Comparison of ENCODE assay signal across 24 mouse cellular contexts in the genomic region with DNA sequence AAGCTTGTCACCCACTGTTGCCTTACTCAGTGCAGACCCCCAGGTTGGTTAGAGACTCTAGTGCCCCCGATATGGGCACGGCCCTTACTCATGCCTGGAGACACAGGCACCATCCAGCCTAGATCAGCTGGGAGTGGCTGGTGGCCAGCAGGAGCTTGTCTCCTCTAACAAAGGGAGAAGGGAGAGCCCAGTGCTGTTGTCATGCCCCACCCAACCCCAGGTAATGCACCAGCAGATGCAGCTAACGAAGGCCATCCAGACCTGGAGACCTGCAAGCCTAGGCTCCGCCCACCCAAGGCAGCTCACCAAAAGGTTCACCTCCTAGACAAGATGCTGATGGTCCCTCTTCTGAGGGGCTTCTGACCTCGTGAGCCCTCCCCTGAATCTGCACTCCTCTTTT. TPM values are rescaled to one million over a fixed set of nuclear protein-coding genes. Genes with fewer than 3 reads are reported as not detected.
DNase-seq lines count a peak whose midpoint lies in the region; ATAC-seq and TF ChIP-seq lines count a peak whose summit lies in the region.
"Had no signal": no experiment of that assay in that cellular context is flagged by ENCODE, and none has a peak within 500 bp of the region (broad histone marks: within the 10 kb centered on the region; RNA-seq: fewer than 3 reads in every experiment).

No protein-coding gene starts in this region.

- peak; percentile 91 for DNase-seq in heart, adult 11 months
- no peak for DNase-seq in heart, adult 8-10 months (ENCODE audit: low spot score)
- DNase-seq in hindbrain, postnatal 0 days (ENCODE audit: low spot score): no peak
- DNase-seq in liver, embryonic 11.5 days (ENCODE audit: low spot score): no peak
- DNase-seq: adrenal gland, postnatal 14 days; cerebellum, adult 11-12 months; cerebellum, adult 9-10 months; cerebellum, postnatal 25 days; heart, adult 2 months; heart, postnatal 14 days had no signal

- H3K9ac ChIP-seq in hindbrain, postnatal 0 days (replicated peaks; ENCODE audit: low read length): no peak overlapping the region
- H3K9ac ChIP-seq in hindbrain, embryonic 16.5 days (ENCODE audit: low read depth, low read length): no peak overlapping the region
- no peak overlapping the region for H3K9ac ChIP-seq in liver, embryonic 15.5 days
- H3K9ac ChIP-seq in liver, embryonic 11.5 days (ENCODE audit: low read depth, low read length): no peak overlapping the region
- no peak overlapping the region for H3K9ac ChIP-seq in limb, embryonic 13.5 days
- H3K9ac ChIP-seq: hindbrain, embryonic 15.5 days had no signal

- H3K27ac ChIP-seq in hindbrain, postnatal 0 days: no peak overlapping the region
- no peak overlapping the region for H3K27ac ChIP-seq in hindbrain, embryonic 16.5 days (ENCODE audit: low read depth, low read length)
- 0 out of 2 replicates have a peak overlapping the region, but pooled peaks have one; percentile 19 for H3K27ac ChIP-seq in liver, embryonic 15.5 days (replicated peaks)
- H3K27ac ChIP-seq in liver, embryonic 11.5 days (ENCODE audit: low read depth, low read length): no peak overlapping the region
- no peak overlapping the region for H3K27ac ChIP-seq in limb, embryonic 13.5 days
- H3K27ac ChIP-seq: heart, adult 2 months; hindbrain, embryonic 15.5 days had no signal

- no peak overlapping the region for H3K4me2 ChIP-seq in hindbrain, postnatal 0 days (ENCODE audit: low read depth, low read length)
- no peak overlapping the region for H3K4me2 ChIP-seq in hindbrain, embryonic 16.5 days (ENCODE audit: low read length)
- no peak overlapping the region for H3K4me2 ChIP-seq in liver, embryonic 15.5 days
- no peak overlapping the region for H3K4me2 ChIP-seq in liver, embryonic 11.5 days
- H3K4me2 ChIP-seq in limb, embryonic 13.5 days (replicated peaks): no peak overlapping the region
- H3K4me2 ChIP-seq: hindbrain, embryonic 15.5 days had no signal

- peaks cover 15% of the 10 kb centered on the region; the same call in 1 of the 2 replicates for H3K36me3 ChIP-seq in hindbrain, postnatal 0 days (ENCODE audit: insufficient read depth, low read length)
- peaks cover 27% of the 10 kb centered on the region for H3K36me3 ChIP-seq in hindbrain, embryonic 16.5 days (ENCODE audit: control insufficient read depth, insufficient read depth, low read length)
- peaks cover 93% of the 10 kb centered on the region for H3K36me3 ChIP-seq in liver, embryonic 15.5 days (replicated peaks)
- H3K36me3 ChIP-seq in liver, embryonic 11.5 days (ENCODE audit: control insufficient read depth, insufficient read depth, low read length): peaks cover 26% of the 10 kb centered on the region
- peaks cover 78% of the 10 kb centered on the region for H3K36me3 ChIP-seq in limb, embryonic 13.5 days

- no peak for TF ChIP-seq CTCF in hindbrain, postnatal 0 days (IDR thresholded peaks at IDR 0.05; ENCODE audit: low read depth)

- no peak overlapping the region for H3K4me3 ChIP-seq in hindbrain, postnatal 0 days (ENCODE audit: low read length)
- no peak overlapping the region for H3K4me3 ChIP-seq in hindbrain, embryonic 16.5 days (ENCODE audit: low read length)
- no peak overlapping the region for H3K4me3 ChIP-seq in liver, embryonic 15.5 days (replicated peaks)
- no peak overlapping the region for H3K4me3 ChIP-seq in liver, embryonic 11.5 days (ENCODE audit: low read depth, low read length)
- no peak overlapping the region for H3K4me3 ChIP-seq in limb, embryonic 13.5 days
- H3K4me3 ChIP-seq: heart, adult 2 months; hindbrain, embryonic 15.5 days had no signal

- H3K27me3 ChIP-seq in hindbrain, postnatal 0 days (ENCODE audit: insufficient read depth, low read length): no peaks in the 10 kb centered on the region
- no peaks in the 10 kb centered on the region for H3K27me3 ChIP-seq in hindbrain, embryonic 16.5 days (replicated peaks; ENCODE audit: control insufficient read depth, insufficient read depth, low read length)
- H3K27me3 ChIP-seq in liver, embryonic 15.5 days: no peaks in the 10 kb centered on the region
- no peaks in the 10 kb centered on the region for H3K27me3 ChIP-seq in liver, embryonic 11.5 days (replicated peaks; ENCODE audit: control insufficient read depth, insufficient read depth, low read length)
- no peaks in the 10 kb centered on the region for H3K27me3 ChIP-seq in limb, embryonic 13.5 days
- H3K27me3 ChIP-seq: CH12.LX; hindbrain, embryonic 15.5 days; Patski had no signal

- 92% methylated on average over 5 of the region's 5 CpGs for whole genome bisulfite sequencing in hindbrain, postnatal 0 days
- 94% methylated on average over 5 of the region's 5 CpGs for WGBS in hindbrain, embryonic 16.5 days
- 78% methylated on average over 5 of the region's 5 CpGs for WGBS in liver, embryonic 15.5 days (ENCODE audit: insufficient replicate concordance)
- 83% methylated on average over 5 of the region's 5 CpGs for WGBS in liver, embryonic 11.5 days
- WGBS in limb, embryonic 13.5 days: 94% methylated on average over 5 of the region's 5 CpGs

- peak; percentile 6; the same call in 1 of the 2 replicates for ATAC-seq in hindbrain, postnatal 0 days
- ATAC-seq in hindbrain, embryonic 16.5 days: no peak
- ATAC-seq in liver, embryonic 15.5 days (ENCODE audit: insufficient read depth): no peak
- no peak for ATAC-seq in liver, embryonic 11.5 days (replicated peaks; ENCODE audit: low FRiP score)
- ATAC-seq in limb, embryonic 13.5 days (ENCODE audit: low FRiP score, low read depth): peak; percentile 18; the same call in 1 of the 2 replicates
- ATAC-seq: activated CD4-positive, CD25-positive, alpha-beta regulatory T cell, adult 4 months; forebrain, embryonic 14.5 days; Patski had no signal

- H3K9me3 ChIP-seq in hindbrain, postnatal 0 days (ENCODE audit: low read length): no peaks in the 10 kb centered on the region
- no peaks in the 10 kb centered on the region for H3K9me3 ChIP-seq in hindbrain, embryonic 16.5 days (ENCODE audit: control insufficient read depth, low read length)
- no peaks in the 10 kb centered on the region for H3K9me3 ChIP-seq in liver, embryonic 15.5 days (replicated peaks)
- H3K9me3 ChIP-seq in liver, embryonic 11.5 days (ENCODE audit: control insufficient read depth, low read length): no peaks in the 10 kb centered on the region
- no peaks in the 10 kb centered on the region for H3K9me3 ChIP-seq in limb, embryonic 13.5 days
- H3K9me3 ChIP-seq: hindbrain, embryonic 15.5 days had no signal

- peaks cover 7% of the 10 kb centered on the region; the same call in 1 of the 2 replicates for H3K4me1 ChIP-seq in hindbrain, postnatal 0 days (ENCODE audit: insufficient read depth, low read length)
- peaks cover 5% of the 10 kb centered on the region; the same call in 1 of the 2 replicates for H3K4me1 ChIP-seq in hindbrain, embryonic 16.5 days (ENCODE audit: control insufficient read depth, insufficient read depth, low read depth, low read length)
- peaks cover 10% of the 10 kb centered on the region; the same call in 1 of the 2 replicates for H3K4me1 ChIP-seq in liver, embryonic 15.5 days (replicated peaks)
- H3K4me1 ChIP-seq in liver, embryonic 11.5 days (replicated peaks; ENCODE audit: control insufficient read depth, insufficient read depth, low read length): no peaks in the 10 kb centered on the region
- H3K4me1 ChIP-seq in limb, embryonic 13.5 days: no peaks in the 10 kb centered on the region

RNA-seq across cellular contexts. Expression of a gene that starts 16.5 kb away (rescaled TPM):
- total RNA-seq in heart, adult 8-10 months (2022): 1 to 10 TPM; 2.3 to 4.4 (median 3.6) TPM
- total RNA-seq in hindbrain, postnatal 0 days (2014; rRNA removed): 0.73 and 0.75 TPM in 2 replicates
- 0.44 and 0.86 TPM in 2 replicates for polyA plus RNA-seq in hindbrain, postnatal 0 days (2015; fragmentation: Nextera tagmentation; extraction: Ambion mirVana)
- polyA plus RNA-seq in hindbrain, embryonic 16.5 days (2015; fragmentation: Nextera tagmentation; extraction: Ambion mirVana): 0.76 and 1.0 TPM in 2 replicates
- polyA plus RNA-seq in liver, embryonic 15.5 days (2015; fragmentation: Nextera tagmentation; extraction: Ambion mirVana): 15.0 and 20.4 TPM in 2 replicates
- 18.6 and 18.8 TPM in 2 replicates for polyA plus RNA-seq in liver, embryonic 11.5 days (2014; fragmentation: Nextera tagmentation; extraction: Ambion mirVana)
- 0.81 and 1.4 TPM in 2 replicates for polyA plus RNA-seq in limb, embryonic 13.5 days (2015; fragmentation: Nextera tagmentation; extraction: Ambion mirVana)

RNA-seq across cellular contexts. Expression of a gene that starts 16.6 kb away (rescaled TPM):
- 10 to 100 TPM; 11.7 to 14.6 (median 12.8) TPM for total RNA-seq in heart, adult 8-10 months (2022)
- 3.3 and 4.7 TPM in 2 replicates for total RNA-seq in hindbrain, postnatal 0 days (2014; rRNA removed)
- 3.2 and 4.9 TPM in 2 replicates for polyA plus RNA-seq in hindbrain, postnatal 0 days (2015; fragmentation: Nextera tagmentation; extraction: Ambion mirVana)
- polyA plus RNA-seq in hindbrain, embryonic 16.5 days (2015; fragmentation: Nextera tagmentation; extraction: Ambion mirVana): 6.4 and 6.6 TPM in 2 replicates
- 51.0 and 57.8 TPM in 2 replicates for polyA plus RNA-seq in liver, embryonic 15.5 days (2015; fragmentation: Nextera tagmentation; extraction: Ambion mirVana)
- polyA plus RNA-seq in liver, embryonic 11.5 days (2014; fragmentation: Nextera tagmentation; extraction: Ambion mirVana): 61.2 and 62.1 TPM in 2 replicates
- 19.0 and 23.9 TPM in 2 replicates for polyA plus RNA-seq in limb, embryonic 13.5 days (2015; fragmentation: Nextera tagmentation; extraction: Ambion mirVana)

RNA-seq across cellular contexts. Expression of a gene that starts 32.1 kb away (rescaled TPM):
- not detected for total RNA-seq in heart, adult 8-10 months (2022)
- not detected in 2 replicates for total RNA-seq in hindbrain, postnatal 0 days (2014; rRNA removed)
- polyA plus RNA-seq in hindbrain, postnatal 0 days (2015; fragmentation: Nextera tagmentation; extraction: Ambion mirVana): not detected in 2 replicates
- not detected in 2 replicates for polyA plus RNA-seq in hindbrain, embryonic 16.5 days (2015; fragmentation: Nextera tagmentation; extraction: Ambion mirVana)
- 90.0 and 95.8 TPM in 2 replicates for polyA plus RNA-seq in liver, embryonic 15.5 days (2015; fragmentation: Nextera tagmentation; extraction: Ambion mirVana)
- 49.3 and 54.3 TPM in 2 replicates for polyA plus RNA-seq in liver, embryonic 11.5 days (2014; fragmentation: Nextera tagmentation; extraction: Ambion mirVana)
- polyA plus RNA-seq in limb, embryonic 13.5 days (2015; fragmentation: Nextera tagmentation; extraction: Ambion mirVana): 0.41 and 0.60 TPM in 2 replicates
- total RNA-seq: adrenal gland, adult 18-20 months; gastrocnemius, adult 8-10 months; gastrocnemius, postnatal 36 days; heart, adult 2 months; heart, postnatal 14 days had no signal
- polyA plus RNA-seq: embryonic facial prominence, embryonic 14.5 days; forebrain, embryonic 14.5 days; hindbrain, embryonic 15.5 days; Patski had no signal

RNA-seq across cellular contexts. Expression of a gene that starts 44.1 kb away (rescaled TPM):
- 1 to 10 TPM in 2 of 4 experiments, under 1 TPM in 1, not detected in 1; 0.63 to 1.3 (median 1.2) TPM for total RNA-seq in heart, adult 8-10 months (2022)
- 2.6 TPM in 1 of 2 replicates, not detected in the other for total RNA-seq in hindbrain, postnatal 0 days (2014; rRNA removed)
- 0.67 and 1.4 TPM in 2 replicates for polyA plus RNA-seq in hindbrain, postnatal 0 days (2015; fragmentation: Nextera tagmentation; extraction: Ambion mirVana)
- 1.1 and 1.8 TPM in 2 replicates for polyA plus RNA-seq in hindbrain, embryonic 16.5 days (2015; fragmentation: Nextera tagmentation; extraction: Ambion mirVana)
- 0.28 and 0.45 TPM in 2 replicates for polyA plus RNA-seq in liver, embryonic 15.5 days (2015; fragmentation: Nextera tagmentation; extraction: Ambion mirVana)
- polyA plus RNA-seq in liver, embryonic 11.5 days (2014; fragmentation: Nextera tagmentation; extraction: Ambion mirVana): 0.21 and 0.80 TPM in 2 replicates
- polyA plus RNA-seq in limb, embryonic 13.5 days (2015; fragmentation: Nextera tagmentation; extraction: Ambion mirVana): 0.60 and 0.72 TPM in 2 replicates
- total RNA-seq: hematopoietic stem cell, adult 5-6 weeks had no signal
- polyA plus RNA-seq: intestine, embryonic 14.5 days had no signal

RNA-seq across cellular contexts. Expression of a gene that starts 44.1 kb away (rescaled TPM):
- total RNA-seq in heart, adult 8-10 months (2022): 100 to 1,000 TPM; 123 to 137 (median 131) TPM
- total RNA-seq in hindbrain, postnatal 0 days (2014; rRNA removed): 21.5 and 31.7 TPM in 2 replicates
- polyA plus RNA-seq in hindbrain, postnatal 0 days (2015; fragmentation: Nextera tagmentation; extraction: Ambion mirVana): 17.2 and 18.8 TPM in 2 replicates
- polyA plus RNA-seq in hindbrain, embryonic 16.5 days (2015; fragmentation: Nextera tagmentation; extraction: Ambion mirVana): 17.4 and 20.9 TPM in 2 replicates
- 49.2 and 54.7 TPM in 2 replicates for polyA plus RNA-seq in liver, embryonic 15.5 days (2015; fragmentation: Nextera tagmentation; extraction: Ambion mirVana)
- 92.1 and 99.4 TPM in 2 replicates for polyA plus RNA-seq in liver, embryonic 11.5 days (2014; fragmentation: Nextera tagmentation; extraction: Ambion mirVana)
- polyA plus RNA-seq in limb, embryonic 13.5 days (2015; fragmentation: Nextera tagmentation; extraction: Ambion mirVana): 38.4 and 39.5 TPM in 2 replicates

Comparison
In these comparisons a context has a peak if more than half of its experiments do, and no peak if none do; other contexts are left out.
1. ATAC-seq: peak in hindbrain, postnatal 0 days (single experiment) and limb, embryonic 13.5 days (single experiment); none in hindbrain, embryonic 16.5 days (single experiment), liver, embryonic 15.5 days (single experiment) and liver, embryonic 11.5 days (single experiment).
2. RNA of a gene that starts 32.1 kb away (polyA plus RNA-seq): 90.0 to 95.8 TPM in liver, embryonic 15.5 days and 49.3 to 54.3 TPM in liver, embryonic 11.5 days; 0.41 to 0.60 TPM in limb, embryonic 13.5 days, not detected in hindbrain, embryonic 16.5 days and not detected in hindbrain, postnatal 0 days; every median in the first group is over 10 times any median in the second.